ENCODE assay signal across 5 mouse cellular contexts in the genomic region with DNA sequence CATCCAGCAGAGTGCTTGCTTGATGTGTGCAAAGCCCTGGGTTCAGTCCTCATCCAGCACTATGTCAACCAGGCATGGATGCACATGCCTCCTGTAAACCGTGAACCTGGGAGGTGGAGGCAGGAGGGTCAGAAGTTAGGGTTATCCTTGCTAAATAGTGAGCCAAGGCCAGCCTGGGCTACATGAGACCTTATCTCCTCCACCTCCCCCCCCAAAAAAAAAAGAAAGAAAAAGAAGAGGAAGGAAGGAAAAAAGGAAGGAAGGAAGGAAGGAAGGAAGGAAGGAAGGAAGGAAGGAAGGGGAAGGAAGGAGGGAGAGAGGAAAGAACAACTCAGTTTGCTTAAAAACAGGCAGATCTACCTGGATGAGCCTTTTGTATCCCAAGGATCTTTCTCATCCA.
DNase-seq lines count a peak whose midpoint lies in the region; TF ChIP-seq lines count a peak whose summit lies in the region.
"Not testable (repeated sequence)": the region's sequence is repeated elsewhere in the genome, so short reads cannot be mapped to it uniquely, and the experiment has no call there.

No protein-coding gene starts in this region.

- H3K79me2 ChIP-seq in MEL (ENCODE audit: control insufficient read depth, insufficient read depth, low read length, poor library complexity): not testable (repeated sequence)

- H3K4me1 ChIP-seq in MEL (ENCODE audit: control insufficient read depth in 1 of 2, insufficient read depth in 2 of 2, low read length in 2 of 2): not testable (repeated sequence)

- TF ChIP-seq POLR2A in MEL (IDR thresholded peaks at IDR 0.05; ENCODE audit: control insufficient read depth in 1 of 2, insufficient read depth in 1 of 2, low read depth in 1 of 2, low read length in 2 of 2, poor library complexity in 1 of 2): not testable (repeated sequence)

- H3K36me3 ChIP-seq in MEL (ENCODE audit: control insufficient read depth in 1 of 2, insufficient read depth in 2 of 2, low read length in 2 of 2): not testable (repeated sequence)

- TF ChIP-seq RAD21 in MEL (IDR thresholded peaks at IDR 0.05; ENCODE audit: low read depth, low read length): not testable (repeated sequence)

- TF ChIP-seq CTCF in MEL (IDR thresholded peaks at IDR 0.05 in 2 of 3, conservative IDR thresholded peaks at IDR 0.05 in 1 of 3; ENCODE audit: control insufficient read depth in 1 of 3, insufficient read depth in 1 of 3, low read depth in 2 of 3, low read length in 3 of 3, poor library complexity in 1 of 3, severe bottlenecking in 1 of 3): not testable (repeated sequence)

- H3K27ac ChIP-seq in MEL (ENCODE audit: control insufficient read depth, low read depth, low read length): not testable (repeated sequence)

- H3K4me3 ChIP-seq in MEL (ENCODE audit: control insufficient read depth in 1 of 2, insufficient read depth in 1 of 2, low read depth in 2 of 2, low read length in 2 of 2): not testable (repeated sequence)

- DNase-seq in 416B (ENCODE audit: low read depth): peak; percentile 62
- peak; percentile 35 for DNase-seq in MEL (ENCODE audit: low read depth, low spot score)
- DNase-seq in c-Kit-positive CD71-positive TER-119-negative erythroid progenitor cells, embryonic 14.5 days (ENCODE audit: low read depth): peak; percentile 6
- DNase-seq in embryo, embryonic 11.5 days (ENCODE audit: low read depth, low spot score): peak; percentile 11
- peak; percentile 50 for DNase-seq in mesoderm, embryonic 11.5 days (ENCODE audit: low read depth, low spot score)

- not testable (repeated sequence) for H3K27me3 ChIP-seq in MEL (ENCODE audit: control insufficient read depth in 1 of 2, insufficient read depth in 2 of 2, low read length in 2 of 2)

- H3K9me3 ChIP-seq in MEL (replicated peaks; ENCODE audit: insufficient read depth, low read length): not testable (repeated sequence)

- TF ChIP-seq EP300 in MEL (IDR thresholded peaks at IDR 0.05; ENCODE audit: low read depth in 1 of 2, low read length in 2 of 2): not testable (repeated sequence)

- not testable (repeated sequence) for H3K9ac ChIP-seq in MEL (ENCODE audit: control insufficient read depth, low read depth, low read length, poor library complexity, severe bottlenecking)

Comparison
In these comparisons a context has a peak if more than half of its experiments do, and no peak if none do; other contexts are left out.
1. DNase-seq: peak in every context shown above with its lines; median percentile 62 in 416B; 50 in mesoderm, embryonic 11.5 days; 35 in MEL; 11 in embryo, embryonic 11.5 days; 6 in c-Kit-positive CD71-positive TER-119-negative erythroid progenitor cells, embryonic 14.5 days.